Mouse (Mus musculus) erythroblast, embryonic 14.5 days (primary cell): ENCODE results near the gene Trim80.

Experiments used
- GATA1 ChIP-seq: IDR thresholded peaks from 2 replicates; pipeline ENCODE4 v1.6.1; 2012; ENCODE audit warnings: low read length, inconsistent platforms, mixed read lengths
- TAL1 ChIP-seq: IDR thresholded peaks from 3 replicates; pipeline ENCODE4 v1.6.1; 2012; ENCODE audit warnings: low read length, inconsistent platforms, mixed read lengths

DNA sequence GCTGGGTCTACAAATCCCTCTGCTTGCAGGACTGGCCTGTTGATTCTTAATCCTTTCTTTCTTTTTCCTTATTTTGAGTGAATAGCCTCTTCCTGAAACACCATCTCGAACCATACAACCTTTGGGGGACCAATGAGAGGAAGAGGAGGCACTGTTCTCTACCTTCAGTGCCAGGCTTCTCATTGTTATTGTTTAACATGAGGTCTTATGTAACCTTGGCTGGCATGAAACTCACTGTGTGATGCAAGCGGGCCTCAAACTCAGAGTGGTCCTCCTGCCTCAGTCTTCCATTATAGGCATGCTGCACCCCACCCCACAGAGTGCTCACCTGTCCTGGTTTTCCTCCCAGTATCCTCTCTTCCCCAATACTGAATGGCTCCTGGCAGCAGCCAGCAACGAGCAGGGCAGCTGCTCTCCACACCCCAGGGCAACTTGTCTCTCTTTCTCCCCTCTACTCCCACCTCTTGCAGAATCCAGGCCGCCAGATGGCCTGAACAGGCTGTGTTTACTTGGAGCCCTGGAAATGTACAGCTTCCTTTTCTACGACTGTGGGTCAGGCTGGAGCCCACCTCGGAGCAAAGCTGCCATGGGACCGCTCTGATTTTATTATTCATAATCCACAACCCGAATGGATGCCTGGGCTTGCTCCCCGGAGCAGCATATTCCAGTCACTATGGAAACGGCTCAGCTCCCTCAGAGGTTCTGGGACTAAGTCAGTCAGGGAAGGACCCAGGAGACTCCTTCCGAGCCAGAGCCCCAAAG is 39.5 kb upstream of the Trim80 start:
- TF ChIP-seq GATA1 (no peak), TAL1 (no peak)
